Mouse (Mus musculus) kidney, embryonic 15.5 days (tissue): ENCODE data around the gene Mypop. TPM values are rescaled to one million over a fixed set of nuclear protein-coding genes. Genes with fewer than 3 reads are reported as not detected.

Source experiments
- ATAC-seq: fragments of 200-750 bp; cut with Nextera tagmentation; replicated peaks from 2 replicates; pipeline ENCODE4 v1.8.0; 2017; ENCODE audit warnings: moderate TSS enrichment; ENCODE audit not compliant: low FRiP score
- H3K27ac ChIP-seq: fragments of 300-500 bp; sonication (generic); 2 replicates; pipeline ENCODE4 v1.5.1; 2015; ENCODE audit warnings: mild to moderate bottlenecking, inconsistent platforms
- H3K27me3 ChIP-seq: fragments of 300-500 bp; sonication (generic); 2 replicates; pipeline ENCODE4 v1.6.1; 2015; ENCODE audit warnings: inconsistent platforms
- H3K36me3 ChIP-seq: fragments of 300-500 bp; sonication (generic); 2 replicates; pipeline ENCODE4 v1.6.1; 2015; ENCODE audit warnings: inconsistent platforms
- H3K4me1 ChIP-seq: fragments of 300-500 bp; sonication (generic); 2 replicates; pipeline ENCODE4 v1.6.1; 2015; ENCODE audit warnings: inconsistent platforms
- H3K4me2 ChIP-seq: fragments of 300-500 bp; sonication (generic); 2 replicates; pipeline ENCODE4 v1.6.1; 2015; ENCODE audit warnings: moderate library complexity, mild to moderate bottlenecking, inconsistent platforms
- H3K4me3 ChIP-seq: fragments of 300-500 bp; sonication (generic); replicated peaks from 2 replicates; pipeline ENCODE4 v1.5.1; 2015; ENCODE audit warnings: mild to moderate bottlenecking, inconsistent platforms
- H3K9ac ChIP-seq: fragments of 300-500 bp; sonication (generic); 2 replicates; pipeline ENCODE4 v1.6.1; 2015; ENCODE audit warnings: mild to moderate bottlenecking, inconsistent platforms
- H3K9me3 ChIP-seq: fragments of 300-500 bp; sonication (generic); replicated peaks from 2 replicates; pipeline ENCODE4 v1.6.1; 2016; ENCODE audit warnings: inconsistent platforms
- WGBS: fragments of 180-500 bp; shearing (Covaris S2); methylation state at CpG from one replicate; pipeline ENCODE4 v1.1.7; 2015; ENCODE audit warnings: mixed read lengths; 5-methylcytosine and 5-hydroxymethylcytosine counted together
- polyA plus RNA-seq: library from polyadenylated mRNA; unstranded; fragments of >200 nt; fragmentation: Nextera tagmentation; extraction: Ambion mirVana; gene quantifications from 2 replicates; pipeline ENCODE4 v1.2.1, GENCODE M21; 2015

Mypop gene
- polyA plus RNA-seq = 3.5 and 3.9 TPM in 2 replicates

DNA sequence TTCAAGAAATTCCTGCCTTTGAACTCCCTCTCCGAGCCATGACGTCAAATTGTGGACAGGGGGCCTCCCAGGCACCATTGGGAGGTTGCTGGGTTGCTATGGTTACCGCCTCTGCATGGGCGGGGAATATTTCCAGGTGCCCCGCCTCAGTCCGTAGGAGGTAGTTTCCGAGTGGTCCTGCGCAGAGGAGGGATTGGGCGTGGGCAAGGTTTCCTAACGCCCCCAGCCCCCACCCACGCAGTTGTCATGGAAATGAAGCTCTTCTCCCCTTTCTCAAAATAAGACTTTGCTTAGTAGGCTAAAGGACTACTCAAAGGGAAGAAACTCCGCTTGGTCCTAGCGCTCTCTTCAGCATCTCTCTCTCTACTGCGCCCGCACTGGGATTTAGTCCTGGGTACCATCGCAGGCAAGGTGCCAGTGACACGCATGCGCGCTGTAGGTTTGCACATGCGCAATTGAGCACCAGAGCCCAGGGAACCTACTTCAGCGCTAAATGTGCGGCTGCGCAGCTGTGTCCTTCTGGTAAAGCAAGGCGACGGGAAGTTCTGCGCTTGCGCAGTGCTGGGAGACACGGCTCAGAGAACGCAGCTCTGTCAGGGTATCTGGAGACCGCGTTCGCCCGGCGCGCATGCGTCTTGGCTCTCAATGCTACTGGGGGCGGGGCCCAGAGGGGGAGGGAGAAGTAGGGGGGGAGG is at the start of gene Mypop:
TSS of gene Mypop (plus strand) at position 645 of the 695 bp plus-strand sequence.
- Histone ChIP-seq H3K4me2 (peak within 1 kb of the TSS; percentile 92), H3K27me3 (peaks cover 27% of the 10 kb centered on the region), H3K36me3 (peaks cover 12% of the 10 kb centered on the region), H3K9ac (peak within 1 kb of the TSS; percentile 59), H3K9me3 (no peaks in the 10 kb centered on the region), H3K27ac (peak within 1 kb of the TSS; percentile 93), H3K4me1 (peaks cover 36% of the 10 kb centered on the region), H3K4me3 (peak within 1 kb of the TSS; percentile 55)
- ATAC-seq = peak; percentile 96
- 0% methylated on average over 37 of the region's 37 CpGs for WGBS

DNA sequence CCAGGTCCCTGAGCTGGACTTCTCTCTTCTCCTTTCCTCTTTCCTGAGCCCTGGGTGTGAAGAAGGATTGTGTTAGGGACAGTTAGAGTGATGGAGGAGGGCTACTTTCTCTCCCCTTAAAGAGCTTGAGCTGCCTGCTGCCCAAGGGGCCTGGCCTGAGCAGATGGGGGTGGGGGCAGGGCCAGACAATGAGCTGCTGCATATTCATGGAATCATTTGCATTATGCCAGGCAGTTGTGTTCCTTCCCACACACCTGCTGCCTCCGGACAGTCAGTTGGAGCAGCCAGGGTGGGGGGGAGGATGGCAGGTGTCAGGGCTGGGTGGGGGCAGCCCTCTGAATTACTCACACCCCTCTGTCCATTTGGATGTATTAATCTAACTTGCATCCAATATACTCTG is 48.7 kb upstream of the Mypop start:
- 10% methylated on average over 1 of the region's 1 CpGs for WGBS
- Histone ChIP-seq H3K9me3 (no peaks in the 10 kb centered on the region), H3K27me3 (peaks cover 7% of the 10 kb centered on the region; the same call in 1 of the 2 replicates), H3K27ac (no peak overlapping the region), H3K4me1 (no peaks in the 10 kb centered on the region), H3K4me2 (no peak overlapping the region), H3K9ac (no peak overlapping the region), H3K4me3 (no peak overlapping the region), H3K36me3 (no peaks in the 10 kb centered on the region)
- no peak for ATAC-seq

DNA sequence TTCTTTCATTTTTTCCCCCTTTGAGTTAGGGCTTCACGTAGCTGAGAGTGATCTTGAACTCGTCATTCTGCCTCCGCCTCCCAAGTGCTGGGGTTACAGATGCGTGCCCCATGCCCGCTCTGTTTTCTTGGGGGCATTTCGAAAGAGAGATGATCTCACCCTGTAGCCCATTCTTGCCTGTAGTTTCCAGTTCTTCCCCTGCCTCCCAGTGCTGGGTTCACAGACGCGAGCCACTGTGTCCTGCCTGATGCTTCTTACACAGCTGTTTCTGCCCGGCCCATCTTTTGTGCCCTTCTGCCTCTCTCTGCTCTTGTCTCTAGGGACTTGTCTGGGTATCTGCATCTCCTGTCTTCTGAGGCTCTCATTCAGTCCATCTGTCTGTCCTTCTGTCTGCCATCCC is 48.2 kb upstream of the Mypop start:
- WGBS = 56% methylated on average over 9 of the region's 9 CpGs
- no peaks in the 10 kb centered on the region for H3K4me1 ChIP-seq

DNA sequence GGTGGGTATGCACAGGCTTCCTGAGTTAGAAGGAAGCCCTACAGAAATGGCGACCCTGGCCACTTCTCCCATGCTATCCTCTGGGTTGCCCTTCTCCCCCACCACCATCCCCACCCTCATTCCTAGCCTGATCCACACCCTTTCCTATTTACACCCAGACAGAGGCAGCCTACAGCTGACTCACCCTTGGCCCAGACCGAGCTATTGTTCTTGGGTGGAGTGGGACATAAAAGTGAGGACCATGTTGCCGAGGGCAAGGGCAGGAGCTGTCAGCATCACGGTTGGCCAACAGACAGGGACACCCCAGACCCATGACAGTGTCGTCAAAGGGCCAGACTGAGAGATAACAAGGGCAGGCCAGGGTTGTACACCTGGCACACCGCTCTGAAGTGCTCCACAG is 42.9 kb upstream of the Mypop start:
- no peak overlapping the region for H3K4me3 ChIP-seq
- H3K4me1 ChIP-seq = no peaks in the 10 kb centered on the region; the same call in 1 of the 2 replicates
- H3K4me2 ChIP-seq = no peak overlapping the region
- H3K27me3 ChIP-seq = peaks cover 15% of the 10 kb centered on the region
- 64% methylated on average over 6 of the region's 6 CpGs for WGBS
- ATAC-seq = no peak
- no peak overlapping the region for H3K9ac ChIP-seq
- H3K9me3 ChIP-seq = no peaks in the 10 kb centered on the region
- no peaks in the 10 kb centered on the region for H3K36me3 ChIP-seq
- H3K27ac ChIP-seq = no peak overlapping the region

More for the DNA sequence above, 48.2 kb upstream of the Mypop start:
- H3K27me3 ChIP-seq = peaks cover 7% of the 10 kb centered on the region; the same call in 1 of the 2 replicates
- no peaks in the 10 kb centered on the region for H3K36me3 ChIP-seq
- no peak overlapping the region for H3K9ac ChIP-seq
- ATAC-seq = no peak
- H3K4me2 ChIP-seq = no peak overlapping the region
- H3K27ac ChIP-seq = no peak overlapping the region
- no peak overlapping the region for H3K4me3 ChIP-seq
- no peaks in the 10 kb centered on the region for H3K9me3 ChIP-seq

DNA sequence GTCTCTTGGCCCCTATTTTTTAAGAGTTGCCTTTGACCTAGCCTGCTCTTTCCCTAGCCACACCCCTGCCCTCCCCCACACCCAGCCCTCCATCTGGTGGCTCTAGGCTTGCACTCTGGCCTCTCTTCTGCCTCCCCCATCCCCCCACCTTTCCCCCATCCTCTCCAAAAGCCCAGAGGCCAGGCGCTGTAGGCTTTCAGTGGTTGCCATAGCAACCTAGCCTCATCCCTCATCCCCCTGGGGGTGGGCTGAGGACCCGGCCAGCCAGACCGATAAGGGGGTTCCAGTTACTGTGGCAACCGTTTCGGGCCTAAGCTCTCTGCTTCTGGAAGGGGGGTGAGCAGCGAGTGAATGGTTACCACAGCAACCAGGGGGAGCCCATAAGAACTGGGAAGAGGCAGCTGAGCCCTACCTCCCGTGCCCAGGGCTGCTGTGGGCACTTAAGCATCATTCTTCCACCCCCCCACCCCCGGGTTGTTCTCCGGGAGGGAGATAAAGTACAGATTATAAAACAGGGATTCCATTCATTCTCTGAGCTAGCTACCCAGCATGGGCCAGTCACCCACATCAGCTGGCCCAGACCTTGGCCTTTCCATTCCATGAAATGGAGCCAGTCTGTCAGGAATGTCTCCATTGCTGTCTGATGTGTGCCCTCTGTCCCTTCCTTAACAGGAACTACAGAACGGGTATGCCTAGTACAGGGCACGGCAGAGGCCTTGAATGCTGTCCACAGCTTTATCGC is 41.1 kb upstream of the Mypop start:
- 36% methylated on average over 12 of the region's 12 CpGs for WGBS
- no peaks in the 10 kb centered on the region for H3K36me3 ChIP-seq
- H3K9me3 ChIP-seq = no peaks in the 10 kb centered on the region
- ATAC-seq = no peak
- H3K4me3 ChIP-seq = no peak overlapping the region
- no peak overlapping the region for H3K4me2 ChIP-seq
- H3K27ac ChIP-seq = no peak overlapping the region
- H3K9ac ChIP-seq = no peak overlapping the region
- peaks cover 21% of the 10 kb centered on the region for H3K27me3 ChIP-seq
- H3K4me1 ChIP-seq = no peaks in the 10 kb centered on the region; the same call in 1 of the 2 replicates

DNA sequence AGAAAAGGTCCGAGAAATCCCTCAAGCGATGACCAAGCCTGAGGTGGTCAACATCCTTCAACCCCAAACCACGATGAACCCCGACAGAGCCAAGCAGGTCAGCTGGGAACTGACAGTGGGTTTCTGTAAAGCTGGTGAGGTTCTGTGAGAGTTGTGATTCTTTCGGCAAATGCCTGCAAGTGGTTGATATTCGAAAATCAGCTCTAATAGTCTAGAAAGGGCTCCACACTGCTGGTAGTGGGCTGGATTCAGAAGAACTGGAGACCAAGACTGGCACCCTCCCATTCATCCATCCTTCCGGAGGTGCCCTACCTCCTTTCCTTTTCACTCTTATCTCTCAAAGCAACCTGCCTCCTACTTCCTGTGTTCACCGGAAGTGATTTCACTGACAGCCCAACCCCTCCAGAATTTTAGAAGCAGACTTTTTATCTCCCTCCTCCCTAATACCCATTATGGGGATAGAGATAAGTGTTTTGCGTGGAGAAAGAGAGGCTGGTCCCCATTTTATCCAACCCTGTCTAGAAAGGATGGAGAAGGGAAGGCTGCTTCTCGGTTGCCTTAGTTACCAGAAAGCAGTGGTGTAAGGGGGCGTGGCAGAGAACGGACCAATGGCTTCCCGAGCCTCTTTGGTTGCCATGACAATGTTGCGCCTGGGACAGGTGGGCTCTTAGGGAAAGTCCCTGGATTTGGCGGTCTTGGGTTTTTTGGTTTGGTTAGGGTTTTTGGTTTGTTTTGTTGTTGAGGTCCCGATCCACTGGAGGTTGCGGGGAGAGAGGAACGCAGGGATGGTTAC is 40.3 kb upstream of the Mypop start:
- H3K27me3 ChIP-seq = peaks cover 21% of the 10 kb centered on the region
- H3K9ac ChIP-seq = no peak overlapping the region
- 24% methylated on average over 18 of the region's 18 CpGs for WGBS
- H3K9me3 ChIP-seq = no peaks in the 10 kb centered on the region
- ATAC-seq = no peak
- no peaks in the 10 kb centered on the region; the same call in 1 of the 2 replicates for H3K4me1 ChIP-seq
- no peak overlapping the region for H3K4me2 ChIP-seq
- no peak overlapping the region for H3K27ac ChIP-seq
- H3K4me3 ChIP-seq = no peak overlapping the region
- no peaks in the 10 kb centered on the region for H3K36me3 ChIP-seq

DNA sequence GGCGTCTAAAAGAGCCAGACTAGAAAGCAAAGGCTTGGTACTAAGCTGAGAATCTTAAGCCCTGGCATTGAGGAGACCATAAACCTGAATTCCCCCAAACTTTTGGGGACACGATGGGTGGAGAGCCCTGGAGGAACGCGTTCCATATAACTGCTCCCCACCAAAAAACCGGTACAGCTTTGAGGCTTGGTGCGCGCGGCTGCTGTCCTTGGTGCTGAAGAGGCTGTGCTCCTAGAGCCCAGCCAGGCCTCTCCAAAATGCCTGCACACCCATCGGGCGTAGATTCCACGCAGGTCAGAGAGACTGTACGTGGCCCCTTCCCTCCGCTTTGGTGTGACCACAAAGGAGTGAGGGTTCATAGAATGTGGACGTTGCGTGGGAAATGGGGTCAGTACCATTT is 39.6 kb upstream of the Mypop start:
- Histone ChIP-seq H3K4me3 (no peak overlapping the region), H3K27ac (no peak overlapping the region), H3K4me2 (no peak overlapping the region), H3K9me3 (no peaks in the 10 kb centered on the region), H3K9ac (no peak overlapping the region), H3K36me3 (no peaks in the 10 kb centered on the region), H3K27me3 (peaks cover 27% of the 10 kb centered on the region), H3K4me1 (no peaks in the 10 kb centered on the region; the same call in 1 of the 2 replicates)
- no peak for ATAC-seq
- WGBS = 18% methylated on average over 15 of the region's 15 CpGs

DNA sequence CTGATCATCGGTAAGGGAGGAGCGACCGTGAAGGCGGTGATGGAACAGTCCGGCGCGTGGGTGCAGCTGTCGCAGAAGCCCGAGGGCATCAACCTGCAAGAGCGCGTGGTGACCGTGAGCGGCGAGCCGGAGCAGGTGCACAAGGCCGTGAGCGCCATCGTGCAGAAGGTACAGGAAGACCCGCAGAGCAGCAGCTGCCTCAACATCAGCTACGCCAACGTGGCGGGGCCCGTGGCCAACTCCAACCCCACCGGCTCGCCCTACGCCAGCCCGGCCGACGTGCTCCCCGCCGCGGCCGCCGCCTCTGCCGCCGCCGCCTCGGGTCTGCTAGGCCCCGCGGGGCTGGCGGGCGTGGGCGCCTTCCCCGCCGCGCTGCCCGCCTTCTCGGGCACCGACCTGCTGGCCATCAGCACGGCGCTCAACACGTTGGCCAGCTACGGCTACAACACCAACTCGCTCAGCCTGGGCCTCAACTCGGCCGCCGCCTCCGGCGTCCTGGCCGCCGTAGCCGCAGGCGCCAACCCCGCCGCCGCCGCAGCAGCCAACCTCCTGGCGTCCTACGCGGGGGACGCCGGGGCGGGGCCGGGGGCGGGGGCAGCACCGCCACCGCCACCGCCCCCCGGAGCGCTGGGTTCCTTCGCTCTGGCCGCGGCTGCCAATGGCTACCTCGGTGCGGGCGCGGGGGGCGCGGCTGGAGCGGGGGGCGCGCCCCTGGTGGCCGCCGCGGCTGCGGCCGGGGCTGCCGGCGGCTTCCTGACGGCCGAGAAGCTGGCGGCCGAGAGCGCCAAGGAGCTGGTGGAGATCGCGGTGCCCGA is 33.3 kb upstream of the Mypop start:
- peaks cover 28% of the 10 kb centered on the region for H3K4me1 ChIP-seq
- peak overlapping the region; percentile 66 for H3K4me3 ChIP-seq
- ATAC-seq = peak; percentile 90
- peak overlapping the region; percentile 58 for H3K9ac ChIP-seq
- no peaks in the 10 kb centered on the region for H3K36me3 ChIP-seq
- no peaks in the 10 kb centered on the region for H3K9me3 ChIP-seq
- WGBS = 1% methylated on average over 102 of the region's 107 CpGs
- peak overlapping the region; percentile 99 for H3K4me2 ChIP-seq
- H3K27ac ChIP-seq = no peak overlapping the region
- H3K27me3 ChIP-seq = peaks cover 74% of the 10 kb centered on the region

DNA sequence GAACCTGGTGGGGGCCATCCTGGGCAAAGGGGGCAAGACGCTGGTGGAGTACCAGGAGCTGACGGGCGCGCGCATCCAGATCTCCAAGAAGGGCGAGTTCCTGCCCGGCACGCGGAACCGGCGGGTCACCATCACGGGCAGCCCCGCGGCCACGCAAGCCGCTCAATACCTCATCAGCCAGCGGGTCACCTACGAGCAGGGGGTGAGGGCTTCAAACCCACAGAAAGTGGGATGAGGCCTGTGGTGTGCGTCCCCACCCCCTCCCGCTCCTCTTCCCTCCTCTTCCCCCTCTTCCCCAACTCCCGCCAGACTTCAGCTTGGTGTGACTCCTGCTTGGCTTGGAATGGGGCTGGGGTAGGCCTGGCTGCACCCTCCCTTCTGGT is 32.7 kb upstream of the Mypop start:
- peak overlapping the region; percentile 66 for H3K4me3 ChIP-seq
- peak; percentile 29 for ATAC-seq
- no peak overlapping the region for H3K27ac ChIP-seq
- 2% methylated on average over 21 of the region's 21 CpGs for WGBS
- H3K4me2 ChIP-seq = peak overlapping the region; percentile 99
- peak overlapping the region; percentile 58 for H3K9ac ChIP-seq
- H3K4me1 ChIP-seq = peaks cover 33% of the 10 kb centered on the region
- no peaks in the 10 kb centered on the region for H3K9me3 ChIP-seq
- peaks cover 80% of the 10 kb centered on the region for H3K27me3 ChIP-seq
- H3K36me3 ChIP-seq = no peaks in the 10 kb centered on the region

DNA sequence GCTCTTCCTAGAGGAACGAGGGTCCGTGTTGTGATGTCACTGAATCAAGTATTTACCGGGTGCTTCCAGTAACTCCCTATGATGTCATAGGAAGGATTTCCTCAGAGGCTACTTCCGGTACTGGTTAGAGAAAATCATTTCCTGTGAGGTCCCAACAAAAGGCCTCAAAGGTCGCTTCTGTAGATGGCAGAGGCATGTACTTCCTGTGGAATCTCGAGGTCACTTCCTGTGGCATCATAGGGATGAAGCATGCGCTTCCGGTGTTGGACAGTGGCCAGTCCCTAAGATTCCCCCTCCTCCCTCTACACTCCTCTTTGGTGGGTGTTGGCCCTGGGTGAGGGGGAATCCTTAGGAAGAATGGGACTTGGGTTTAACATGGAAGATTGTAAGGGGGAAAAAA is 31.6 kb upstream of the Mypop start:
- Histone ChIP-seq H3K36me3 (no peaks in the 10 kb centered on the region), H3K4me2 (no peak overlapping the region), H3K27ac (no peak overlapping the region), H3K4me1 (peaks cover 41% of the 10 kb centered on the region), H3K9me3 (no peaks in the 10 kb centered on the region), H3K4me3 (no peak overlapping the region), H3K9ac (no peak overlapping the region), H3K27me3 (peaks cover 89% of the 10 kb centered on the region)
- WGBS = 57% methylated on average over 8 of the region's 8 CpGs
- no peak for ATAC-seq

DNA sequence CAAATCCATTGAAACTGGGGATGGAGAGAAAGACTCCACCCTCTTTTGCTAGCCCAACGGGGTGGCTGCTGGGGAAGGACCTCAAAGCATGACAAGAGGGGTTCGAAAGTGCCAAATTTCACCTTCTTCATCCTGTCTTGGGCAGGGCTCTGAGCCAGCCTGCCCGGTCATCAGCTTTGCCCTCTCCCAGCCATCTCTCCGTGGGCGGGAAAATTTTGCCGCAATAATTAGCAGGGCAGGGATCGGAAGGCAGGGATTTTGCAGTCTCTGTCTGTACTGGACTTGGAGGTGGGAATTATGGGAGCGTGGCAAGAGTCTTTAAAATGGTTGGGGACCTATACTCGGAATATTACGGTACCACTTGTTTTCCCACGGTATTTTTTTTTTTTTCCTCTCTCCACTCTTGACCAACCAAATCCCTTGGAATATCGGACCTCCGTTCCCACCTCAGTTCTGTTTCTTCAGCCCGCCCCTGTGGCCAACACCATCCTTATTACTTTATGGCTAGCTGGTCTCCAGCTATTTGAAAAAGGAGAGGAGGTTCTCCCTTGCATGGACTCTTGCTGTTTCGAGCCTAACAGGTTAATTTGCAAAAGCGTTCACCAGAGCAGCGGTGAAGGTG is 28.8 kb upstream of the Mypop start:
- H3K9me3 ChIP-seq = no peaks in the 10 kb centered on the region
- 3% methylated on average over 17 of the region's 17 CpGs for WGBS
- H3K4me3 ChIP-seq = peak overlapping the region; percentile 29
- H3K27me3 ChIP-seq = peaks cover 96% of the 10 kb centered on the region
- no peak overlapping the region for H3K27ac ChIP-seq
- no peak for ATAC-seq
- peak overlapping the region; percentile 55 for H3K4me2 ChIP-seq
- H3K9ac ChIP-seq = no peak overlapping the region
- H3K36me3 ChIP-seq = no peaks in the 10 kb centered on the region
- H3K4me1 ChIP-seq = peaks cover 38% of the 10 kb centered on the region
